Mouse (Mus musculus): ENCODE measurements around the gene Cd82.

GRCm38 (mm10) chr2:93391198-93391597 lies 71.7 kb downstream of the Cd82 start:
- no peak for TF ChIP-seq USF1 (IDR thresholded peaks at IDR 0.05; ENCODE audit: low read depth)
- TF ChIP-seq POLR2A (IDR thresholded peaks at IDR 0.05; ENCODE audit: insufficient read length, low read depth): no peak
- no peak for TF ChIP-seq POLR2AphosphoS2 (IDR thresholded peaks at IDR 0.05; ENCODE audit: insufficient read length, low read depth)
- no peak for TF ChIP-seq TCF12 (IDR thresholded peaks at IDR 0.05; ENCODE audit: insufficient read depth, poor library complexity, severe bottlenecking)

All from myocyte (in vitro differentiated cells).